Comparison of ENCODE assay signal across 22 mouse cellular contexts in genomic region chr1:84222051-84222450, GRCm38 (mm10).
A peak's percentile ranks its signal among the peaks of the same experiment; 100 is the strongest.
DNase-seq lines count a peak whose midpoint lies in the region; ATAC-seq and TF ChIP-seq lines count a peak whose summit lies in the region.
"Had no signal": no experiment of that assay in that cellular context is flagged by ENCODE, and none has a peak within 500 bp of the region (broad histone marks: within the 10 kb centered on the region; RNA-seq: fewer than 3 reads in every experiment).

No protein-coding gene starts in this region.

- peak; percentile 35 for DNase-seq in forebrain, embryonic 14.5 days (ENCODE audit: low spot score)
- no peak for DNase-seq in forebrain, embryonic 10.5 days (ENCODE audit: extremely low spot score, low spot score)
- peak; percentile 70 for DNase-seq in brain, embryonic 14.5 days (ENCODE audit: low read depth)
- peak; percentile 21 to 52 for DNase-seq in cerebellum, postnatal 14 days
- DNase-seq in layer of hippocampus, adult 18-20 months (ENCODE audit: low spot score in 2 of 2) = no peak
- DNase-seq: adrenal gland, postnatal 14 days; gastrocnemius, postnatal 14 days; heart, postnatal 14 days; kidney, adult 11 months; kidney, postnatal 14 days; left cerebral cortex, postnatal 4 days; liver, postnatal 0 days; lung, postnatal 36 days; midbrain, embryonic 14.5 days; retina, postnatal 1 day; right cerebral cortex, postnatal 14 days had no signal

- no peak overlapping the region for H3K9ac ChIP-seq in forebrain, embryonic 14.5 days (ENCODE audit: low read length)
- H3K9ac ChIP-seq in hindbrain, embryonic 16.5 days (ENCODE audit: low read depth, low read length) = no peak overlapping the region
- H3K9ac ChIP-seq in hindbrain, embryonic 13.5 days = no peak overlapping the region
- H3K9ac ChIP-seq: liver, embryonic 12.5 days; liver, postnatal 0 days; neural tube, embryonic 15.5 days had no signal

- no peak overlapping the region for H3K4me3 ChIP-seq in forebrain, embryonic 14.5 days (ENCODE audit: low read depth, low read length)
- H3K4me3 ChIP-seq in forebrain, embryonic 10.5 days = no peak overlapping the region
- no peak overlapping the region for H3K4me3 ChIP-seq in hindbrain, embryonic 16.5 days (ENCODE audit: low read length)
- H3K4me3 ChIP-seq in hindbrain, embryonic 13.5 days = no peak overlapping the region
- H3K4me3 ChIP-seq: erythroblast, embryonic 14.5 days; hindbrain, embryonic 10.5 days; liver, embryonic 12.5 days; neural tube, embryonic 15.5 days had no signal

- peak; percentile 65; the same call in 1 of the 2 replicates for ATAC-seq in forebrain, embryonic 14.5 days
- peak; percentile 52 for ATAC-seq in hindbrain, embryonic 16.5 days
- no peak; the same call in 1 of the 2 replicates for ATAC-seq in hindbrain, embryonic 13.5 days (ENCODE audit: low FRiP score)
- ATAC-seq: liver, embryonic 12.5 days; liver, postnatal 0 days had no signal

- WGBS in forebrain, embryonic 14.5 days = 77% methylated on average over 1 of the region's 1 CpGs
- WGBS in forebrain, embryonic 10.5 days = 84% methylated on average over 1 of the region's 1 CpGs
- 72% methylated on average over 1 of the region's 1 CpGs for WGBS in hindbrain, embryonic 16.5 days
- WGBS in hindbrain, embryonic 13.5 days = 86% methylated on average over 1 of the region's 1 CpGs

- H3K27me3 ChIP-seq in forebrain, embryonic 14.5 days (replicated peaks; ENCODE audit: control insufficient read depth, insufficient read depth, low read length) = no peaks in the 10 kb centered on the region
- H3K27me3 ChIP-seq in forebrain, embryonic 10.5 days (ENCODE audit: poor library complexity, severe bottlenecking) = no peaks in the 10 kb centered on the region
- no peaks in the 10 kb centered on the region for H3K27me3 ChIP-seq in hindbrain, embryonic 16.5 days (replicated peaks; ENCODE audit: control insufficient read depth, insufficient read depth, low read length)
- H3K27me3 ChIP-seq in hindbrain, embryonic 13.5 days = no peaks in the 10 kb centered on the region
- H3K27me3 ChIP-seq: liver, embryonic 12.5 days; neural tube, embryonic 15.5 days had no signal

- no peaks in the 10 kb centered on the region for H3K4me1 ChIP-seq in forebrain, embryonic 14.5 days (ENCODE audit: control insufficient read depth, insufficient read depth, low read length)
- H3K4me1 ChIP-seq in forebrain, embryonic 10.5 days = peaks cover 11% of the 10 kb centered on the region
- no peaks in the 10 kb centered on the region; the same call in 1 of the 2 replicates for H3K4me1 ChIP-seq in hindbrain, embryonic 16.5 days (ENCODE audit: control insufficient read depth, insufficient read depth, low read depth, low read length)
- H3K4me1 ChIP-seq in hindbrain, embryonic 13.5 days (replicated peaks) = peaks cover 18% of the 10 kb centered on the region
- H3K4me1 ChIP-seq: liver, embryonic 12.5 days had no signal

- H3K36me3 ChIP-seq in forebrain, embryonic 14.5 days (ENCODE audit: control insufficient read depth, insufficient read depth, low read length) = no peaks in the 10 kb centered on the region
- no peaks in the 10 kb centered on the region for H3K36me3 ChIP-seq in forebrain, embryonic 10.5 days (replicated peaks)
- no peaks in the 10 kb centered on the region for H3K36me3 ChIP-seq in hindbrain, embryonic 16.5 days (ENCODE audit: control insufficient read depth, insufficient read depth, low read length)
- H3K36me3 ChIP-seq in hindbrain, embryonic 13.5 days = no peaks in the 10 kb centered on the region
- H3K36me3 ChIP-seq: hindbrain, embryonic 10.5 days; liver, embryonic 12.5 days; neural tube, embryonic 15.5 days had no signal

- H3K4me2 ChIP-seq in forebrain, embryonic 14.5 days (ENCODE audit: low read length) = no peak overlapping the region
- H3K4me2 ChIP-seq in hindbrain, embryonic 16.5 days (ENCODE audit: low read length) = no peak overlapping the region
- H3K4me2 ChIP-seq in hindbrain, embryonic 13.5 days = no peak overlapping the region
- H3K4me2 ChIP-seq: liver, embryonic 12.5 days; neural tube, embryonic 15.5 days had no signal

- TF ChIP-seq CTCF in brain, embryonic 14.5 days (IDR thresholded peaks at IDR 0.05; ENCODE audit: borderline replicate concordance, extremely low read depth, insufficient read depth, insufficient read length) = no peak

- TF ChIP-seq POLR2A in brain, embryonic 14.5 days (IDR thresholded peaks at IDR 0.05; ENCODE audit: borderline replicate concordance, extremely low read depth, insufficient read depth, insufficient read length, poor library complexity, severe bottlenecking) = no peak

- no peaks in the 10 kb centered on the region for H3K9me3 ChIP-seq in forebrain, embryonic 14.5 days (replicated peaks; ENCODE audit: control insufficient read depth, low read length)
- H3K9me3 ChIP-seq in forebrain, embryonic 10.5 days = no peaks in the 10 kb centered on the region
- no peaks in the 10 kb centered on the region for H3K9me3 ChIP-seq in hindbrain, embryonic 16.5 days (ENCODE audit: control insufficient read depth, low read length)
- no peaks in the 10 kb centered on the region for H3K9me3 ChIP-seq in hindbrain, embryonic 13.5 days
- H3K9me3 ChIP-seq: hindbrain, embryonic 10.5 days; liver, embryonic 12.5 days; neural tube, embryonic 15.5 days had no signal

- no peak overlapping the region for H3K27ac ChIP-seq in forebrain, embryonic 14.5 days (ENCODE audit: low read depth, low read length)
- no peak overlapping the region for H3K27ac ChIP-seq in forebrain, embryonic 10.5 days
- no peak overlapping the region for H3K27ac ChIP-seq in hindbrain, embryonic 16.5 days (ENCODE audit: low read depth, low read length)
- no peak overlapping the region for H3K27ac ChIP-seq in hindbrain, embryonic 13.5 days
- H3K27ac ChIP-seq: hindbrain, embryonic 10.5 days; liver, embryonic 12.5 days; neural tube, embryonic 15.5 days had no signal

Comparison
In these comparisons a context has a peak if more than half of its experiments do, and no peak if none do; other contexts are left out.
1. DNase-seq: peak in forebrain, embryonic 14.5 days (single experiment), brain, embryonic 14.5 days (single experiment) and cerebellum, postnatal 14 days (2 of 2); none in forebrain, embryonic 10.5 days (single experiment) and layer of hippocampus, adult 18-20 months (0 of 2).